Mouse (Mus musculus) G1E (cell line): ENCODE measurements at regions not wholly inside any gene's neighbourhood (a gene's known extent, or its start where the extent isn't known, plus 50 kb on each side); places are given as distances from the start of the nearest gene placed in this dataset.

ENCODE experiments used
- ATAC-seq: 2 replicates; pipeline ENCODE4 v1.8.0; 2016; ENCODE audit warnings: mild to moderate bottlenecking; ENCODE audit not compliant: insufficient number of reproducible peaks, poor library complexity, low FRiP score, severe bottlenecking; ENCODE audit errors: extremely low read depth
- DNase-seq: peaks from one replicate; pipeline ENCODE4 v3.0.0; 2012; ENCODE audit warnings: low spot score
- H3K27me3 ChIP-seq: 2 replicates; pipeline ENCODE4 v1.6.1; 2012; ENCODE audit warnings: mild to moderate bottlenecking, low read length, inconsistent platforms; ENCODE audit not compliant: insufficient read depth
- H3K36me3 ChIP-seq: replicated peaks from 2 replicates; pipeline ENCODE3; 2012; ENCODE audit warnings: mild to moderate bottlenecking, inconsistent platforms
- H3K4me1 ChIP-seq: 2 replicates; pipeline ENCODE4 v1.6.1; 2012; ENCODE audit warnings: low read depth, low read length, inconsistent platforms, mixed read lengths; ENCODE audit not compliant: insufficient read depth
- H3K4me3 ChIP-seq: 2 replicates; pipeline ENCODE4 v1.5.1; 2012; ENCODE audit warnings: low read depth, mild to moderate bottlenecking, inconsistent platforms, low read length, moderate library complexity, mixed read lengths
- H3K9me3 ChIP-seq: replicated peaks from 2 replicates; pipeline ENCODE4 v1.6.1; 2012; ENCODE audit warnings: inconsistent platforms
- CTCF ChIP-seq: IDR thresholded peaks from 2 replicates; pipeline ENCODE4 v1.5.1; 2012; ENCODE audit warnings: low read depth, low read length, inconsistent platforms, mixed read lengths
- GATA1 ChIP-seq: IDR thresholded peaks from 2 replicates; pipeline ENCODE4 v1.6.1; 2012; ENCODE audit warnings: borderline replicate concordance, low read length, inconsistent platforms, mixed read lengths
- GATA2 ChIP-seq: IDR thresholded peaks from 2 replicates; pipeline ENCODE4 v1.6.1; 2012; ENCODE audit warnings: low read depth, low read length, inconsistent platforms, borderline replicate concordance
- POLR2AphosphoS5 ChIP-seq: IDR thresholded peaks from 2 replicates; pipeline ENCODE4 v1.6.1; 2012; ENCODE audit warnings: low read depth, low read length, inconsistent platforms; ENCODE audit not compliant: insufficient replicate concordance
- TAL1 ChIP-seq: conservative IDR thresholded peaks from 2 replicates; pipeline ENCODE4 v1.6.1; 2012; ENCODE audit warnings: low read depth, low read length, inconsistent platforms, mixed read lengths

DNA sequence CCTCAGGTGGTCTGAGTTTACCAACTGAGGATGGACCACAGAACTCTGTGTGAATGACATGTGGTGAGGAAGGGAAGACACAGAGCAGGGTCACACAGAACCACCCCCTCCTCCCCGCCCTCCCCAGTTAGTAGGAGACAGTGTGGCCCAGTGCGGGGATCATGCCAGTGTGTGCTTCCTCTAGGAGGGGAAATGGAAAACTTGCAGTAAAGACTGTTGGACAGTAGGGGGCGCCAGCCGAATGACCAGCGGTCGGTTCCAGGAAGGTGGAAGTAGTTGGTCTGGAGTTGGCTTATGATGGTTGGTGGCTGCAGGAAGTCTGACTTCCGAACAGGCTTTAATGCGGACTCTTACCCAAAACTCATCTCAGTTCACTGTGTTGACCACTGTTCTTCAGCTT is 87.3 kb downstream of the Syf2 start:
- TF ChIP-seq GATA2 (no peak), GATA1 (no peak), CTCF (peak; percentile 76), TAL1 (no peak)
- no peak overlapping the region for H3K4me3 ChIP-seq
- no peak for ATAC-seq
- H3K36me3 ChIP-seq = no peaks in the 10 kb centered on the region
- H3K4me1 ChIP-seq = peaks cover 6% of the 10 kb centered on the region; the same call in 1 of the 2 replicates
- DNase-seq = peak; percentile 34
- H3K27me3 ChIP-seq = peaks cover 32% of the 10 kb centered on the region
- peaks cover 1% of the 10 kb centered on the region for H3K9me3 ChIP-seq

- DNase-seq = no peak
- Histone ChIP-seq H3K27me3 (peaks cover 35% of the 10 kb centered on the region), H3K4me3 (no peak overlapping the region), H3K36me3 (no peaks in the 10 kb centered on the region), H3K4me1 (peaks cover 6% of the 10 kb centered on the region; the same call in 1 of the 2 replicates), H3K9me3 (peaks cover 5% of the 10 kb centered on the region)
- no peak for ATAC-seq
- TF ChIP-seq TAL1 = no peak
- no peak for TF ChIP-seq CTCF
- no peak for TF ChIP-seq GATA2
- TF ChIP-seq GATA1 = no peak
- TF ChIP-seq POLR2AphosphoS5 = no peak
Observed at GRCm38 (mm10) chr4:135019120-135019519, 88.4 kb downstream of the Syf2 start.

DNA sequence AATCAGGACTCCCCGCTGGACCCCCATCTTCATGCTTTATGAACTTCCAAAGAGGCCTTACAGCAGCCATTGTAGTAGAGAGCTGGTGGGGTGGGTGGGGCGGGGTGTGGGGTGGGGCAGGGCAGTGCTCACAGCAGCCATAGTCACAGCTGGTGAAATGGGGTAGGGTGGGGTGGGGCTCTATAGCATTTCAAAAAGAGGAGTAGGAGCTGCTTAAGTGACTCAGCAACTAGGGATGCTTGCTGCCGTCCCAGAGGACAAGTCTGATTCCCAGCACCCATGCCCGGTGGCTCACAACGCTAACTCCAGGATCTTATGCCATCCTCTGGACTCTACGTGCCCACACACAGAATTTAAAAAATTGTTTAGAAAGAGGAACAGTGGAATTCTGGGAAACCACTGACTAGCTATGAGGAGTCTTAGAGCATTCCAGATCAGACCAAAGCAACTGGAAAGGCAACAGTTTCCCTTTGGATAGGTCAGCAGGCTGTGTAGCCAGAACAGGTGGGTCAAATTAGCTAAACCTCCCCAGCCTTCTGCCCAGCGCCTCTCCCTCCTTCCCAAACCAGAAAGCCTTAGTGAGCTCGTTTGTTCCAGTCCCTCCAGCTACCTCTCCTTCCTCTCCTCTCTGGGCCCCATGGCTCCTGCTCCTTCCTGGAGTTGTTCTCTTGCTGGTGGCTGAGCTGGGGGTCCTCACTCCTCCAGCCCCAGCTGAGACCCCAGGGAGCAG is 89.7 kb downstream of the Syf2 start:
- TF ChIP-seq CTCF = no peak
- TF ChIP-seq GATA2 = no peak
- TF ChIP-seq TAL1 = no peak
- no peak for TF ChIP-seq GATA1
- no peak for TF ChIP-seq POLR2AphosphoS5
- ATAC-seq = no peak
- peaks cover 31% of the 10 kb centered on the region for H3K27me3 ChIP-seq
- no peaks in the 10 kb centered on the region for H3K36me3 ChIP-seq
- H3K9me3 ChIP-seq = peaks cover 5% of the 10 kb centered on the region
- DNase-seq = no peak
- peaks cover 6% of the 10 kb centered on the region; the same call in 1 of the 2 replicates for H3K4me1 ChIP-seq
- H3K4me3 ChIP-seq = no peak overlapping the region

DNA sequence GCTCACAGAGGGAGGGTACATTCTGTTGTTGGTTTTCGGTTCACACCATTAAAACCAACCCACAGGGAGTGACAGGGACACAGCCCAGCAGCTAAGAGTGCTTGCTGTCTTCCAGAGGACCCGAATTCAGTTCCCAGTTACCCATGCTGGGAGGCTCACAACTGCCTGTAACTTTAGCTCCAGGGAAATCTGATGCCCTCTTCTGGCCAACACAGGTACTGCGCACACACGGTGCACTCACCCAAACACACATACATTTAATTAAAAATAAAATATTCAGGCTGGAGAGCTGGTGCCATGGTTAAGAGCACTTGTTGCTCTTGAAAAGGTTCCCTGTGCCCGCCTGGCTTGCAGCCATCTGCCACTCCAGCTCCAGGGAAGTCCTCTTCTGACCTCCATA is 92.5 kb downstream of the Syf2 start:
- TF ChIP-seq GATA2 (no peak), CTCF (peak; percentile 51)
- Histone ChIP-seq H3K4me1 (peaks cover 6% of the 10 kb centered on the region; the same call in 1 of the 2 replicates), H3K36me3 (no peaks in the 10 kb centered on the region), H3K27me3 (peaks cover 47% of the 10 kb centered on the region), H3K9me3 (peaks cover 5% of the 10 kb centered on the region), H3K4me3 (no peak overlapping the region)
- no peak for ATAC-seq
- no peak for DNase-seq

GRCm38 (mm10) chr4:135025802-135026201 is 94.7 kb upstream of the Runx3 start:
- DNase-seq (no peak), ATAC-seq (no peak)
- H3K9me3 ChIP-seq = peaks cover 5% of the 10 kb centered on the region
- H3K4me3 ChIP-seq = no peak overlapping the region
- TF ChIP-seq POLR2AphosphoS5 (no peak), GATA2 (no peak), CTCF (no peak), GATA1 (no peak), TAL1 (no peak)
- no peaks in the 10 kb centered on the region for H3K36me3 ChIP-seq
- H3K27me3 ChIP-seq = peaks cover 52% of the 10 kb centered on the region
- H3K4me1 ChIP-seq = 0 out of 2 replicates have a peak, but pooled peaks cover under 1% of the 10 kb centered on the region

DNA sequence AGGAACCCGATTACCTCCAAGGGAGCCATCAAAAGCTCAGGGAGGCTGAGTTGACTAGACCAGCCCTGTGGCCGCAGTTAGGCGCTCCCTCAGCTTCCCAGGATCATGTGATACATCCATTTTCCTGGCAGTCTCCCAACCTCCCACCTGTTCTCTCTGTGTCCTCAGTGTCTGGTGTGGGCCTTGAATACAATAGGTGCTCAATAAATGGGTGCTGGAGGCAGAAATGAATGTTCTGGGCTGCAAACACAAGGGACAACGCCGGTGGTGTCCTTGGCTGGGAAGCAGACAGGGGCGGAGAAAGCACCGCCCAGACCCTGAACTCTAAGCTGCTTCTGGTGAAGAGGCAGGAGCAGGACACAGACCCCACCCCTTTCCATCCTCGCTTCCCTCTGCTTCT is 93.3 kb upstream of the Runx3 start:
- Histone ChIP-seq H3K27me3 (peaks cover 54% of the 10 kb centered on the region), H3K9me3 (peaks cover 5% of the 10 kb centered on the region), H3K4me1 (no peaks in the 10 kb centered on the region), H3K4me3 (no peak overlapping the region), H3K36me3 (no peaks in the 10 kb centered on the region)
- ATAC-seq = no peak
- TF ChIP-seq CTCF = no peak
- no peak for TF ChIP-seq TAL1
- no peak for TF ChIP-seq GATA2
- TF ChIP-seq POLR2AphosphoS5 = no peak
- no peak for TF ChIP-seq GATA1
- DNase-seq = no peak
